Mouse (Mus musculus): Measurements from ENCODE around the gene Scube3. TPM values are rescaled to one million over a fixed set of nuclear protein-coding genes. Genes with fewer than 3 reads are reported as not detected.
A peak's percentile ranks its signal among the peaks of the same experiment; 100 is the strongest.

Gene Scube3
- total and polyA plus RNA-seq, 2 experiments from 2014 or later, result 3.1 to 16.3 TPM

- ATAC-seq, result peak; percentile 92
- no peaks in the 10 kb centered on the region for H3K27me3 ChIP-seq (ENCODE audit: insufficient read depth, low read length)
- DNase-seq, result peak; percentile 95
- no peak for TF ChIP-seq CTCF (IDR thresholded peaks at IDR 0.05; ENCODE audit: low read depth)
- WGBS, result under 1% methylated on average over 62 of the region's 82 CpGs
- peak within 1 kb of the TSS; percentile 83 for H3K4me2 ChIP-seq (ENCODE audit: low read depth)
- peak within 1 kb of the TSS; percentile 95 for H3K9ac ChIP-seq
- peaks cover 2% of the 10 kb centered on the region; the same call in 1 of the 2 replicates for H3K36me3 ChIP-seq (ENCODE audit: insufficient read depth)
- no peaks in the 10 kb centered on the region for H3K9me3 ChIP-seq (ENCODE audit: low read length)
- peaks cover 8% of the 10 kb centered on the region; the same call in 1 of the 2 replicates for H3K4me1 ChIP-seq (ENCODE audit: insufficient read depth)
- peak within 1 kb of the TSS; percentile 88 for H3K4me3 ChIP-seq (ENCODE audit: low read depth, low read length)
- H3K27ac ChIP-seq (ENCODE audit: low read depth, low read length), result peak within 1 kb of the TSS; percentile 79
Measured at GRCm38 (mm10) chr17:28176775-28177539, 35.0 kb downstream of the Scube3 start, which contains the start of gene Zfp523. TSS of gene Zfp523 (plus strand) at chr17:28177129.

GRCm38 (mm10) chr17:28177540-28178046 lies 35.7 kb downstream of the Scube3 start:
- peak overlapping the region; percentile 79 for H3K27ac ChIP-seq (ENCODE audit: low read depth, low read length)
- peak overlapping the region; percentile 83 for H3K4me2 ChIP-seq (ENCODE audit: low read depth)
- DNase-seq (no peak), ATAC-seq (peak; percentile 40)
- WGBS, result 13% methylated on average over 12 of the region's 22 CpGs
- H3K9ac ChIP-seq, result peak overlapping the region; percentile 95
- peaks cover 8% of the 10 kb centered on the region; the same call in 1 of the 2 replicates for H3K4me1 ChIP-seq (ENCODE audit: insufficient read depth)
- peak overlapping the region; percentile 88 for H3K4me3 ChIP-seq (ENCODE audit: low read depth, low read length)
- H3K36me3 ChIP-seq (ENCODE audit: insufficient read depth), result peaks cover 2% of the 10 kb centered on the region; the same call in 1 of the 2 replicates
- no peak for TF ChIP-seq CTCF (IDR thresholded peaks at IDR 0.05; ENCODE audit: low read depth)
- H3K9me3 ChIP-seq (ENCODE audit: low read length), result no peaks in the 10 kb centered on the region
- no peaks in the 10 kb centered on the region for H3K27me3 ChIP-seq (ENCODE audit: insufficient read depth, low read length)

DNA sequence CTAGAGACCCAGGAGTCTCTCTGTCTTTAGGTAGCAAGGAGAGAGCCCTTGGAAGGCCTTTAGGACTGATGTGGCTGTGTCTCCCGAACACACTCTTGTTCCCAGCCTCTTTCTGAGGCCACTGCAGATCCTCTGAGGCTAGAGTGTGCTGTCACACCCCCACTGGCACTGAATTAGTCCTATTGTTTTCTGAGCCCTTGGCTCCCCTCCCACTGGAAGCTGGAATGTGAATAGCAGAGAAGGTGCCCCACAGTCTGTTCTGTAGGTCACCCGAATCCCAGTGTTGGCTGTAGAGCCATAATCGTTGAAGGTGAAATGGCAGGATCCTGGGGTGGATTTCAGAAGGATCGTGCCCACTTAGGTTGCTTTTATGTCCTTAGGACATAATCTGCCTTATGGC lies 38.4 kb downstream of the Scube3 start:
- no peak for DNase-seq
- Histone ChIP-seq H3K4me1 (ENCODE audit: insufficient read depth) (peaks cover 8% of the 10 kb centered on the region; the same call in 1 of the 2 replicates), H3K9me3 (ENCODE audit: low read length) (no peaks in the 10 kb centered on the region), H3K27me3 (ENCODE audit: insufficient read depth, low read length) (no peaks in the 10 kb centered on the region), H3K36me3 (ENCODE audit: insufficient read depth) (peaks cover 6% of the 10 kb centered on the region; the same call in 1 of the 2 replicates), H3K4me3 (ENCODE audit: low read depth, low read length) (no peak overlapping the region), H3K27ac (ENCODE audit: low read depth, low read length) (no peak overlapping the region), H3K4me2 (ENCODE audit: low read depth) (no peak overlapping the region), H3K9ac (no peak overlapping the region)
- no peak for ATAC-seq
- 38% methylated on average over 4 of the region's 4 CpGs for WGBS
- no peak for TF ChIP-seq CTCF (IDR thresholded peaks at IDR 0.05; ENCODE audit: low read depth)

DNA sequence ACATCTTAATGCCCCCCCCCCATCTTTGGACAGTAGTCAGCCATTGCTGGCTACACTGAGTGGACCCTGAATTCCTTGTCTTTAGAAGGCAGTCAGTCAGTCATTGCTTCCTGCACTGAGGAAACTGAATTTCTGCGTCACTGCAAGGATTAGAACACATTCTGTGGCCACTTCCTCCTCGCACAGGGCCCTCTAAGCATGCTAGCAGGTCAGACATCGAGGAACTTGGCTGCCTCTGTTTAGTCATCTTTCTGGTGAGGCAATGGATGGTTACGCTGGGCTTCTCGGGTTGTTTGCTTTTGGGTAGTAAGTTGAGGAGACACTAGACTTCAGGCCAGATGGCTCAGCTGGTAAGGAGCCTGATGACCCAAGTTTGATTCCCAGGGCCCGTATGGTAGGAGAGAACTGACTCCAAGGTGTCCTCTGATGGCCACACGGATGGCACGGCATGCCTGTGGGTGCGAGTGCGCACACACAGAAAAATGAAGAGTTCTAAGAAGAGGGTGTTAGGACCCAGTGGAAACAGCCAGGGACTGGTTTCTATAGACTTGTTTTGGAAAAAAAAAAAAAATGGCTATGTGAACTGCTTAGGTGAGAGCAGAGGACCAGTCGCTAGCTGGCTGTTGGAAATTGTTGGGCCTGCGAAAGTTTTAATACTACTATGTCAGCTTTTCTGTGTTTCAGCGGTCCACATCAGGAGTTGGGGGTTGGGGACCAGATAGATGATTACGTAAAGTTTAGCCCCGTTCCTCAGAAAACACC lies 39.0 kb downstream of the Scube3 start:
- no peak for DNase-seq
- Histone ChIP-seq H3K27me3 (ENCODE audit: insufficient read depth, low read length) (no peaks in the 10 kb centered on the region), H3K9me3 (ENCODE audit: low read length) (no peaks in the 10 kb centered on the region), H3K36me3 (ENCODE audit: insufficient read depth) (peaks cover 6% of the 10 kb centered on the region; the same call in 1 of the 2 replicates), H3K4me3 (ENCODE audit: low read depth, low read length) (no peak overlapping the region), H3K9ac (no peak overlapping the region), H3K27ac (ENCODE audit: low read depth, low read length) (no peak overlapping the region), H3K4me2 (ENCODE audit: low read depth) (no peak overlapping the region), H3K4me1 (ENCODE audit: insufficient read depth) (peaks cover 6% of the 10 kb centered on the region; the same call in 1 of the 2 replicates)
- TF ChIP-seq CTCF (IDR thresholded peaks at IDR 0.05; ENCODE audit: low read depth), result no peak
- no peak for ATAC-seq
- WGBS, result 87% methylated on average over 15 of the region's 15 CpGs

DNA sequence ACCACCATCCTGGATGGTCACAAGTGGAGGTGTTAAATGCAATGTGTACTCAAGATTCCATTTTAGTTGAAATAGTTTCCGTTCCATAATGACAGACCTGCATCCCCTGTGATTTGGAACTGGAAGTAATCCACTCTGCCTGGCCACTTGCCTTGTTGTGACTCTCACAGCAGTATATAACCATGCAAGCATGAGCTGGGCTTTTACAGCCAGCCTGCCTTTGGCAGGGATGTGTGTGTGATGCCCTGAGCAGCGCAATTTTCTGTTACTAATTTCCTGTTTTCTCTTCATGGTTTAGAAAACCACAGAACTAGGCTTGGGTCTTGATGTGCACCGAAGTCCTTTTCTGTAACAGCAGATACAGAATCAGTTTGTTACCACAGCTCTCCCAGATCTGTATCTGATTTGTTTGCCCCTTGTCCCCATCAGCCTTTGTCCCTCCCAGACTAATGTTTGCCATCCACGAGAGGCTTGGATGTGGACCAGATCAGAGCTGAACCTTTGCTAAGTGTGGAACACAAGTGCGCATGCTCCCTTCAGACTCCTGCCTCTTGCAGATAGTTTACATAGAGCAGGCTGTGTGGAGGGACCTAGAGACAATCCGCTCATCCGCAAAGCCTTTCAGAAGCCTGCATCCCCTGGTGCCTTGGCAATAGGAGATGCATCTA lies 43.2 kb downstream of the Scube3 start:
- Histone ChIP-seq H3K27me3 (ENCODE audit: insufficient read depth, low read length) (no peaks in the 10 kb centered on the region), H3K36me3 (ENCODE audit: insufficient read depth) (peaks cover 11% of the 10 kb centered on the region), H3K4me3 (ENCODE audit: low read depth, low read length) (no peak overlapping the region), H3K9ac (no peak overlapping the region; the same call in 1 of the 2 replicates), H3K9me3 (ENCODE audit: low read length) (no peaks in the 10 kb centered on the region), H3K27ac (ENCODE audit: low read depth, low read length) (no peak overlapping the region), H3K4me1 (ENCODE audit: insufficient read depth) (no peaks in the 10 kb centered on the region), H3K4me2 (ENCODE audit: low read depth) (no peak overlapping the region)
- no peak for ATAC-seq
- no peak for TF ChIP-seq CTCF (IDR thresholded peaks at IDR 0.05; ENCODE audit: low read depth)
- 75% methylated on average over 7 of the region's 7 CpGs for WGBS
- no peak for DNase-seq

DNA sequence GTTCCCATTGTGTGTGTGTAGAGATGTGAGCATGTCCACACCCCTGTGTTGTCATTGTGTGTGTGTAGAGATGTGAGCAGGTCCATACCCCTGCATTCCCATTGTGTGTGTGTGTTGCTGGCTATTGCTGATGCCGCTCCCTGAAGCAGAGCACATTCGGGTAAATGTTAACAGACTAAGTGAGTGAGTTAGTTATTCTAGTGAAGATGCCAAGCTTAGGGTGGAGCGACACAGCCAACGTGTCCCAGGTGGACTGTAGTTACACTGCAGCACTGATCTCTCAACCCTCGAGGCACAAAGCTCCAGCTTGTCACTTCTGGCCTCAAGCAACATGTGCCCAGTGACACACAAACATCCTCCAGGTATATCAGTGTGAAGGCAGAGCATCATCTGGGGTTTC lies 46.4 kb downstream of the Scube3 start:
- no peaks in the 10 kb centered on the region for H3K4me1 ChIP-seq (ENCODE audit: insufficient read depth)
- WGBS, result 89% methylated on average over 5 of the region's 5 CpGs
- no peak for ATAC-seq
- no peak overlapping the region for H3K4me2 ChIP-seq (ENCODE audit: low read depth)
- H3K9ac ChIP-seq, result no peak overlapping the region
- no peaks in the 10 kb centered on the region for H3K9me3 ChIP-seq (ENCODE audit: low read length)
- H3K27me3 ChIP-seq (ENCODE audit: insufficient read depth, low read length), result no peaks in the 10 kb centered on the region
- H3K4me3 ChIP-seq (ENCODE audit: low read depth, low read length), result no peak overlapping the region
- DNase-seq, result no peak
- H3K27ac ChIP-seq (ENCODE audit: low read depth, low read length), result no peak overlapping the region
- no peak for TF ChIP-seq CTCF (IDR thresholded peaks at IDR 0.05; ENCODE audit: low read depth)
- H3K36me3 ChIP-seq (ENCODE audit: insufficient read depth), result peaks cover 36% of the 10 kb centered on the region
